Mouse (Mus musculus): ENCODE measurements around the gene Lrwd1. TPM values are rescaled to one million over a fixed set of nuclear protein-coding genes. Genes with fewer than 3 reads are reported as not detected.

The Lrwd1 gene
- polyA plus RNA-seq, 1 experiment from 2014 or later, result 36.8 TPM

DNA sequence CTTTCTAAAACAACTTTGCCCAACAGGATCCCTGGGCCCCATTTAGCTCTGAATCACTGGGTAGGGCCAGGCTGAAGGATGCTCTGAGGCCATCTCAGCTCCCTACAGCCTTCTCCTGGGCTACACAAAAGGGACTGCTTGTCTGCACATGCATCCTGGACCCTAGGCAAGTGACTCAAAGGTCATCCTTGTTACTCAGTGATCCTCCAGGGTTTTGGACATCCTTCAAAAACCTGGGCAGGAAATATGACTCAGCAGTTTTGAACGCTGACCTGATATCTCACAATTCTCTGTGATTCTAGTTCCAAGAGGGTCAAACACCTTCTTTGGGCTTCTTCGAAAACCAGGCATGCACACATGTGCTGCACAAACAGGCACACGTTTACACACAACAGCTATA lies 26.8 kb downstream of the Lrwd1 start:
- Histone ChIP-seq H3K4me1 (no peaks in the 10 kb centered on the region), H3K36me3 (no peaks in the 10 kb centered on the region), H3K9me3 (no peaks in the 10 kb centered on the region), H3K9ac (replicated peaks) (no peak overlapping the region), H3K27ac (replicated peaks) (no peak overlapping the region), H3K27me3 (no peaks in the 10 kb centered on the region), H3K4me2 (replicated peaks) (no peak overlapping the region), H3K4me3 (no peak overlapping the region)
- ATAC-seq (replicated peaks), result no peak
- 77% methylated on average over 3 of the region's 3 CpGs for WGBS

GRCm38 (mm10) chr5:136108486-136108885 lies 27.4 kb downstream of the Lrwd1 start:
- H3K36me3 ChIP-seq, result no peaks in the 10 kb centered on the region
- no peaks in the 10 kb centered on the region for H3K27me3 ChIP-seq
- no peaks in the 10 kb centered on the region for H3K4me1 ChIP-seq
- H3K9me3 ChIP-seq, result no peaks in the 10 kb centered on the region
- H3K4me2 ChIP-seq (replicated peaks), result no peak overlapping the region
- H3K4me3 ChIP-seq, result no peak overlapping the region
- ATAC-seq (replicated peaks), result no peak
- no peak overlapping the region for H3K27ac ChIP-seq (replicated peaks)
- no peak overlapping the region for H3K9ac ChIP-seq (replicated peaks)
- WGBS, result 55% methylated on average over 2 of the region's 2 CpGs

- no peak overlapping the region for H3K9ac ChIP-seq (replicated peaks)
- H3K4me3 ChIP-seq, result no peak overlapping the region
- no peaks in the 10 kb centered on the region for H3K36me3 ChIP-seq
- H3K27me3 ChIP-seq, result no peaks in the 10 kb centered on the region
- H3K9me3 ChIP-seq, result no peaks in the 10 kb centered on the region
- H3K4me2 ChIP-seq (replicated peaks), result no peak overlapping the region
- H3K4me1 ChIP-seq, result peaks cover 9% of the 10 kb centered on the region
- no peak for ATAC-seq (replicated peaks)
- 80% methylated on average over 5 of the region's 5 CpGs for WGBS
- no peak overlapping the region for H3K27ac ChIP-seq (replicated peaks)
Observed at GRCm38 (mm10) chr5:136104511-136104910, 31.4 kb downstream of the Lrwd1 start.

- H3K4me2 ChIP-seq (replicated peaks), result peak overlapping the region; percentile 82
- H3K9ac ChIP-seq (replicated peaks), result peak overlapping the region; percentile 49
- peak overlapping the region; percentile 46 for H3K4me3 ChIP-seq
- WGBS, result 5% methylated on average over 41 of the region's 41 CpGs
- no peak overlapping the region for H3K27ac ChIP-seq (replicated peaks)
- no peaks in the 10 kb centered on the region for H3K36me3 ChIP-seq
- no peaks in the 10 kb centered on the region for H3K9me3 ChIP-seq
- peak; percentile 91 for ATAC-seq (replicated peaks)
- peaks cover 9% of the 10 kb centered on the region for H3K4me1 ChIP-seq
- H3K27me3 ChIP-seq, result no peaks in the 10 kb centered on the region
Observed at GRCm38 (mm10) chr5:136102099-136102820, 33.6 kb downstream of the Lrwd1 start.

DNA sequence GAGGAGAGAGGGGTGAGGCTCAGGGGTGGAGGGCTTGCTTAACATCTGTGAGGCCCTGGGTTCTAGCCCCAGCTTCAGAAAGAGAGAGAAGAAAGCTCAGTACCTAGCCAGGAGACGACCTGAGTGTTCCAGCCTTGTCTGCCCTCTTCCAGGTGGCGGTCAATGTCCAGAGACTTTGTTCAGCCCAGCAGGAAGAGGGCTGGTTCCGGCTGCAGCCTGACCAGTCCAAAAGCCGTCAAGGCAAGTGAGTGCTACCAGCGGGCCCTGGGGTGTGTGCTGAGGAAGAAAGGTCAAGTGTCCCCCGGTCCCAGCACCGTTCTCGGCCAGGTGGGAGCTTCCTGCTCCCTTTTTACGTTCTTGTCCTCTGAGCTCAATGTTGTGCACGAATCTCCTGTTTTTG lies 37.3 kb downstream of the Lrwd1 start:
- Histone ChIP-seq H3K9me3 (no peaks in the 10 kb centered on the region), H3K4me2 (replicated peaks) (no peak overlapping the region), H3K27me3 (no peaks in the 10 kb centered on the region), H3K4me3 (no peak overlapping the region), H3K4me1 (peaks cover 9% of the 10 kb centered on the region), H3K9ac (replicated peaks) (no peak overlapping the region), H3K27ac (replicated peaks) (no peak overlapping the region), H3K36me3 (no peaks in the 10 kb centered on the region)
- WGBS, result 84% methylated on average over 10 of the region's 10 CpGs
- ATAC-seq (replicated peaks), result no peak

- H3K9me3 ChIP-seq, result no peaks in the 10 kb centered on the region
- H3K27me3 ChIP-seq, result no peaks in the 10 kb centered on the region
- H3K4me3 ChIP-seq, result no peak overlapping the region
- no peak overlapping the region for H3K27ac ChIP-seq (replicated peaks)
- H3K4me1 ChIP-seq, result no peaks in the 10 kb centered on the region
- H3K36me3 ChIP-seq, result no peaks in the 10 kb centered on the region
- 72% methylated on average over 7 of the region's 7 CpGs for WGBS
- no peak for ATAC-seq (replicated peaks)
- H3K4me2 ChIP-seq (replicated peaks), result no peak overlapping the region
- H3K9ac ChIP-seq (replicated peaks), result no peak overlapping the region
Observed at GRCm38 (mm10) chr5:136095089-136095488, 40.8 kb downstream of the Lrwd1 start.

GRCm38 (mm10) chr5:136094249-136095010 lies 41.4 kb downstream of the Lrwd1 start:
- Histone ChIP-seq H3K4me3 (no peak overlapping the region), H3K9me3 (no peaks in the 10 kb centered on the region), H3K4me1 (no peaks in the 10 kb centered on the region), H3K4me2 (replicated peaks) (no peak overlapping the region), H3K36me3 (no peaks in the 10 kb centered on the region), H3K9ac (replicated peaks) (no peak overlapping the region), H3K27ac (replicated peaks) (no peak overlapping the region), H3K27me3 (no peaks in the 10 kb centered on the region)
- 48% methylated on average over 8 of the region's 8 CpGs for WGBS
- no peak for ATAC-seq (replicated peaks)

GRCm38 (mm10) chr5:136091927-136092326 lies 43.9 kb downstream of the Lrwd1 start:
- Histone ChIP-seq H3K4me2 (replicated peaks) (no peak overlapping the region), H3K9me3 (no peaks in the 10 kb centered on the region), H3K27ac (replicated peaks) (no peak overlapping the region), H3K36me3 (no peaks in the 10 kb centered on the region), H3K27me3 (no peaks in the 10 kb centered on the region), H3K4me3 (no peak overlapping the region), H3K9ac (replicated peaks) (no peak overlapping the region), H3K4me1 (no peaks in the 10 kb centered on the region)
- 74% methylated on average over 5 of the region's 5 CpGs for WGBS
- no peak for ATAC-seq (replicated peaks)

DNA sequence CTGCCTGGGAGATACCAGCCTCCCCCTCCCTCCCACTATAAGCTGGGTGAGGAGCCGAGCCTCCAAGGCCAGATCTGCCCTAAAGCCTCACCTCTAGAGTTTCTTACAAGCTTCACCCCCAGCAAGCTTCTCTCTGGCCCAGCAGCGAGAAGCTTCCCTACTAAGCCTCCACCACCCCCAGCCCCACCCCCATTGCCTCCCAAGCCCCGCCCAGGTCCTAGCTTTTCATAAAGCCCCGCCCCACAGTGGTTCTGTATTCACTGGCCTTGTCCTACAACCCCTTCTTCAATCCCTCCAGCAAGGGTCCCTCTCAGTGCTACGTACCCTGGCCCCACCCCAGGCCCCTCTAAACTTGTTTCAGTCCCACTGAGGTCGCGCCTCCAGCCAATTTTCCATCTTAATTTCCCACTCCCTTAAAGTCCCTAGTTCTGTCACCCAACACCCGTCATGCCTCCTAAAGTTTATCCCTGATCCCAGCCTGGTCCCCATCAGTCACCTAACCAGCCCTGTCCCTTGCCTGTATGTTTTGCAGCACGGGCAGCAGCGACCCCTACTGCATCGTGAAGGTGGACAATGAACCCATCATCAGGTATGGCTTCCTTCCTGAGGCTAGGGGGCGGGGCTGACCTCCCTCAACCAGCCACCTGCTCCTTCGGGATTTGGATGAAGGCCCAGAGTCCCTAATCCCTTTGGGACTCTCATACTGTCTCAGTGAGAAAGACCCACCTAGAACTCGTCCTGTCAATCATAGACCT lies 46.9 kb downstream of the Lrwd1 start:
- H3K9me3 ChIP-seq, result no peaks in the 10 kb centered on the region
- H3K4me1 ChIP-seq, result peaks cover 16% of the 10 kb centered on the region
- no peak overlapping the region for H3K4me3 ChIP-seq
- 0 out of 2 replicates have a peak, but pooled peaks cover 8% of the 10 kb centered on the region for H3K27me3 ChIP-seq
- 14% methylated on average over 14 of the region's 14 CpGs for WGBS
- ATAC-seq (replicated peaks), result no peak
- no peaks in the 10 kb centered on the region for H3K36me3 ChIP-seq
- H3K27ac ChIP-seq (replicated peaks), result no peak overlapping the region
- no peak overlapping the region for H3K9ac ChIP-seq (replicated peaks)
- no peak overlapping the region for H3K4me2 ChIP-seq (replicated peaks)

GRCm38 (mm10) chr5:136086290-136086689 lies 49.6 kb downstream of the Lrwd1 start:
- no peaks in the 10 kb centered on the region for H3K36me3 ChIP-seq
- peaks cover 21% of the 10 kb centered on the region for H3K4me1 ChIP-seq
- no peaks in the 10 kb centered on the region for H3K9me3 ChIP-seq
- H3K4me3 ChIP-seq, result no peak overlapping the region
- 0 out of 2 replicates have a peak, but pooled peaks cover 9% of the 10 kb centered on the region for H3K27me3 ChIP-seq
- H3K9ac ChIP-seq (replicated peaks), result no peak overlapping the region
- no peak for ATAC-seq (replicated peaks)
- H3K27ac ChIP-seq (replicated peaks), result no peak overlapping the region
- H3K4me2 ChIP-seq (replicated peaks), result no peak overlapping the region
- 93% methylated on average over 8 of the region's 8 CpGs for WGBS

DNA sequence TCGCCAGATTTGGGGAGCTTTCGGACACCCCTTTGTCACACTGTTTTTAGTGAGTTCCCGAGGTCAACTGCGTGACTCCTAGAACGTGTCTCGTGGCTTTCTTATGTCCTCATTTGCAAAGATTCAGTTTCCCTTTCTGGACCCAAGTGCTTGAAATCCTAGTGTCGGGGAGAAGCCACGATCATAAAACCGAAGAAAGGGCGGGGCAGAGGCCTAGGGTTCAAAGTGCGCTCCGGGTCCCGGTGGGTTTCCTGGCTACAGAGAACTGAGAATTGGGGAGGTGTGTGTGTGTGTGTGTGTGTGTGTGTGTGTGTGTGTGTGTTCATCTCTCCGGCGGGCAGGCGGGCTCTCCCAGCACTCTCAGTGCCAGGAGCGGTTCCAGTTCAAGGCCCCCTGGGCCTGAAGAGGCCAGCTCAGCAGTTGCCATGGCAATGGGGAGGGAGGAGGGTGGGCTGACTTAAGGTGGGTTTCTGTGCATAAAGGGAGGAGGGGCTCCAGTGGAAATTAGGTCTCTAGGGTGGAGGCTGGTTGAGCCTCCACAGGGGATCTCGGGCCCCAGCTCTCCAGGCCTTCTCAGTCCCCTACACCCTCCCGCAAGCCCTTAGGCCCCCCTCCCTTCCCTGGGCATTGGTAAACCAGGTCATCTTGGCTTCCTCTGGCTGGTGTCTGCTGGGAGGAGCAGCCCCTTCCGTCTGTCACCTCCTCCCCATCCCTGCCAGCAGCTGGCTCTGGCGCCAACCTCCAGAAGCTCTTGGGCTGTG lies 50.8 kb downstream of the Lrwd1 start:
- Histone ChIP-seq H3K27ac (replicated peaks) (no peak overlapping the region), H3K4me2 (replicated peaks) (peak overlapping the region; percentile 96), H3K27me3 (0 out of 2 replicates have a peak, but pooled peaks cover 9% of the 10 kb centered on the region), H3K4me3 (peak overlapping the region; percentile 60), H3K9me3 (no peaks in the 10 kb centered on the region), H3K9ac (replicated peaks) (0 out of 2 replicates have a peak overlapping the region, but pooled peaks have one; percentile 14), H3K36me3 (no peaks in the 10 kb centered on the region), H3K4me1 (peaks cover 21% of the 10 kb centered on the region)
- 7% methylated on average over 20 of the region's 21 CpGs for WGBS
- no peak for ATAC-seq (replicated peaks)
